Mouse (Mus musculus): ENCODE measurements around the gene Mrpl51. TPM values are rescaled to one million over a fixed set of nuclear protein-coding genes. Genes with fewer than 3 reads are reported as not detected.

Gene Mrpl51
- polyA plus RNA-seq, 1 experiment from 2014 or later: 191 TPM

- WGBS: 73% methylated on average over 5 of the region's 5 CpGs
- Histone ChIP-seq H3K36me3 (peaks cover 13% of the 10 kb centered on the region), H3K9ac (no peak overlapping the region), H3K4me3 (no peak overlapping the region), H3K4me2 (replicated peaks) (no peak overlapping the region), H3K27ac (no peak overlapping the region), H3K4me1 (0 out of 2 replicates have a peak, but pooled peaks cover 3% of the 10 kb centered on the region), H3K27me3 (no peaks in the 10 kb centered on the region), H3K9me3 (no peaks in the 10 kb centered on the region)
- no peak for ATAC-seq (ENCODE audit: insufficient number of reproducible peaks, insufficient read depth, low FRiP score, low TSS enrichment)
These were observed 5.6 kb downstream of the Mrpl51 start for GRCm38 (mm10) chr6:125197166-125197565.

- Histone ChIP-seq H3K4me1 (no peaks in the 10 kb centered on the region), H3K36me3 (no peaks in the 10 kb centered on the region), H3K4me3 (no peak overlapping the region), H3K4me2 (replicated peaks) (no peak overlapping the region), H3K9me3 (no peaks in the 10 kb centered on the region), H3K27me3 (peaks cover 12% of the 10 kb centered on the region), H3K9ac (no peak overlapping the region), H3K27ac (no peak overlapping the region)
- ATAC-seq (ENCODE audit: insufficient number of reproducible peaks, insufficient read depth, low FRiP score, low TSS enrichment): no peak
- 72% methylated on average over 1 of the region's 1 CpGs for WGBS
These were observed 18.8 kb downstream of the Mrpl51 start for GRCm38 (mm10) chr6:125210436-125210835.

GRCm38 (mm10) chr6:125212621-125213020, 21.0 kb downstream of the Mrpl51 start:
- Histone ChIP-seq H3K4me3 (no peak overlapping the region), H3K27ac (no peak overlapping the region), H3K27me3 (peaks cover 12% of the 10 kb centered on the region), H3K36me3 (no peaks in the 10 kb centered on the region), H3K4me2 (replicated peaks) (no peak overlapping the region), H3K9ac (no peak overlapping the region), H3K4me1 (peaks cover 6% of the 10 kb centered on the region; the same call in 1 of the 2 replicates), H3K9me3 (no peaks in the 10 kb centered on the region)
- 49% methylated on average over 2 of the region's 2 CpGs for WGBS
- no peak for ATAC-seq (ENCODE audit: insufficient number of reproducible peaks, insufficient read depth, low FRiP score, low TSS enrichment)

- Histone ChIP-seq H3K4me1 (peaks cover 6% of the 10 kb centered on the region; the same call in 1 of the 2 replicates), H3K27ac (no peak overlapping the region), H3K4me3 (no peak overlapping the region), H3K36me3 (no peaks in the 10 kb centered on the region), H3K4me2 (replicated peaks) (no peak overlapping the region), H3K27me3 (peaks cover 12% of the 10 kb centered on the region), H3K9me3 (no peaks in the 10 kb centered on the region), H3K9ac (no peak overlapping the region)
- no peak for ATAC-seq (ENCODE audit: insufficient number of reproducible peaks, insufficient read depth, low FRiP score, low TSS enrichment)
- WGBS: 70% methylated on average over 6 of the region's 6 CpGs
These were observed 21.5 kb downstream of the Mrpl51 start for GRCm38 (mm10) chr6:125213129-125213528.

GRCm38 (mm10) chr6:125213715-125214114, 22.1 kb downstream of the Mrpl51 start:
- Histone ChIP-seq H3K9ac (no peak overlapping the region), H3K27ac (no peak overlapping the region), H3K4me1 (peaks cover 6% of the 10 kb centered on the region; the same call in 1 of the 2 replicates), H3K4me3 (no peak overlapping the region), H3K27me3 (peaks cover 12% of the 10 kb centered on the region), H3K4me2 (replicated peaks) (no peak overlapping the region), H3K9me3 (no peaks in the 10 kb centered on the region), H3K36me3 (no peaks in the 10 kb centered on the region)
- 80% methylated on average over 6 of the region's 6 CpGs for WGBS
- ATAC-seq (ENCODE audit: insufficient number of reproducible peaks, insufficient read depth, low FRiP score, low TSS enrichment): no peak

GRCm38 (mm10) chr6:125215148-125215954, 23.8 kb downstream of the Mrpl51 start, which contains the start of gene Vamp1:
Gene Vamp1 (plus strand): TSS chr6:125215551.
- peak; percentile 91 for ATAC-seq (ENCODE audit: insufficient number of reproducible peaks, insufficient read depth, low FRiP score, low TSS enrichment)
- peak within 1 kb of the TSS; percentile 64 for H3K9ac ChIP-seq
- H3K4me1 ChIP-seq: peaks cover 6% of the 10 kb centered on the region; the same call in 1 of the 2 replicates
- H3K27ac ChIP-seq: 0 out of 2 replicates have a peak within 1 kb of the TSS, but pooled peaks have one; percentile 17
- H3K27me3 ChIP-seq: peaks cover 12% of the 10 kb centered on the region
- H3K4me2 ChIP-seq (replicated peaks): peak within 1 kb of the TSS; percentile 96
- H3K36me3 ChIP-seq: no peaks in the 10 kb centered on the region
- WGBS: under 1% methylated on average over 48 of the region's 48 CpGs
- no peaks in the 10 kb centered on the region for H3K9me3 ChIP-seq
- H3K4me3 ChIP-seq: peak within 1 kb of the TSS; percentile 69

GRCm38 (mm10) chr6:125216898-125217297, 25.3 kb downstream of the Mrpl51 start:
- Histone ChIP-seq H3K27me3 (peaks cover 12% of the 10 kb centered on the region), H3K36me3 (no peaks in the 10 kb centered on the region), H3K4me2 (replicated peaks) (0 out of 2 replicates have a peak overlapping the region, but pooled peaks have one; percentile 96), H3K9me3 (no peaks in the 10 kb centered on the region), H3K27ac (no peak overlapping the region), H3K4me1 (peaks cover 6% of the 10 kb centered on the region; the same call in 1 of the 2 replicates), H3K9ac (no peak overlapping the region), H3K4me3 (no peak overlapping the region)
- ATAC-seq (ENCODE audit: insufficient number of reproducible peaks, insufficient read depth, low FRiP score, low TSS enrichment): no peak
- WGBS: 78% methylated on average over 2 of the region's 2 CpGs

- no peak overlapping the region for H3K4me3 ChIP-seq
- H3K27ac ChIP-seq: no peak overlapping the region
- no peak for ATAC-seq (ENCODE audit: insufficient number of reproducible peaks, insufficient read depth, low FRiP score, low TSS enrichment)
- peaks cover 12% of the 10 kb centered on the region for H3K27me3 ChIP-seq
- no peak overlapping the region for H3K4me2 ChIP-seq (replicated peaks)
- no peaks in the 10 kb centered on the region for H3K36me3 ChIP-seq
- H3K9me3 ChIP-seq: no peaks in the 10 kb centered on the region
- no peak overlapping the region for H3K9ac ChIP-seq
- H3K4me1 ChIP-seq: peaks cover 6% of the 10 kb centered on the region; the same call in 1 of the 2 replicates
- 88% methylated on average over 11 of the region's 11 CpGs for WGBS
These were observed 26.3 kb downstream of the Mrpl51 start for GRCm38 (mm10) chr6:125217899-125218298.

- H3K4me3 ChIP-seq: no peak overlapping the region
- H3K9ac ChIP-seq: no peak overlapping the region
- H3K36me3 ChIP-seq: no peaks in the 10 kb centered on the region
- H3K4me1 ChIP-seq: peaks cover 6% of the 10 kb centered on the region; the same call in 1 of the 2 replicates
- H3K4me2 ChIP-seq (replicated peaks): no peak overlapping the region
- no peaks in the 10 kb centered on the region for H3K9me3 ChIP-seq
- H3K27ac ChIP-seq: no peak overlapping the region
- no peak for ATAC-seq (ENCODE audit: insufficient number of reproducible peaks, insufficient read depth, low FRiP score, low TSS enrichment)
- peaks cover 2% of the 10 kb centered on the region for H3K27me3 ChIP-seq
- 78% methylated on average over 4 of the region's 4 CpGs for WGBS
These were observed 27.4 kb downstream of the Mrpl51 start for GRCm38 (mm10) chr6:125218963-125219362.

- Histone ChIP-seq H3K27ac (no peak overlapping the region), H3K36me3 (no peaks in the 10 kb centered on the region), H3K9me3 (no peaks in the 10 kb centered on the region), H3K4me2 (replicated peaks) (no peak overlapping the region), H3K4me1 (peaks cover 4% of the 10 kb centered on the region; the same call in 1 of the 2 replicates), H3K9ac (no peak overlapping the region; the same call in 1 of the 2 replicates), H3K27me3 (no peaks in the 10 kb centered on the region; the same call in 1 of the 2 replicates), H3K4me3 (no peak overlapping the region)
- 88% methylated on average over 20 of the region's 20 CpGs for WGBS
- no peak for ATAC-seq (ENCODE audit: insufficient number of reproducible peaks, insufficient read depth, low FRiP score, low TSS enrichment)
These were observed 29.6 kb downstream of the Mrpl51 start for GRCm38 (mm10) chr6:125221115-125221745.

- ATAC-seq (ENCODE audit: insufficient number of reproducible peaks, insufficient read depth, low FRiP score, low TSS enrichment): no peak
- Histone ChIP-seq H3K9ac (no peak overlapping the region), H3K4me1 (no peaks in the 10 kb centered on the region), H3K27me3 (no peaks in the 10 kb centered on the region), H3K27ac (no peak overlapping the region), H3K36me3 (no peaks in the 10 kb centered on the region), H3K4me3 (no peak overlapping the region), H3K9me3 (no peaks in the 10 kb centered on the region), H3K4me2 (replicated peaks) (no peak overlapping the region)
- 65% methylated on average over 2 of the region's 2 CpGs for WGBS
These were observed 30.5 kb downstream of the Mrpl51 start for GRCm38 (mm10) chr6:125222146-125222545.
